Mouse (Mus musculus): ENCODE data around the gene Acsl4. TPM values are rescaled to one million over a fixed set of nuclear protein-coding genes. Genes with fewer than 3 reads are reported as not detected.

The Acsl4 gene
- polyA plus RNA-seq (2016; fragmentation: Nextera tagmentation; extraction: Ambion mirVana), result 22.5 and 24.1 TPM in 2 replicates

GRCm38 (mm10) chrX:142390247-142390908 lies at the start of gene Acsl4:
Gene Acsl4 (minus strand): TSS chrX:142390535.
- 26% methylated on average over 38 of the region's 59 CpGs for WGBS
- Histone ChIP-seq H3K27me3 (peaks cover 20% of the 10 kb centered on the region), H3K9ac (replicated peaks) (peak within 1 kb of the TSS; percentile 68), H3K27ac (replicated peaks) (peak within 1 kb of the TSS; percentile 86), H3K36me3 (no peaks in the 10 kb centered on the region), H3K4me3 (peak within 1 kb of the TSS; percentile 55), H3K9me3 (no peaks in the 10 kb centered on the region), H3K4me1 (no peaks in the 10 kb centered on the region), H3K4me2 (replicated peaks) (peak within 1 kb of the TSS; percentile 52)
- peak; percentile 98 for ATAC-seq (ENCODE audit: low FRiP score, low read depth)

- Histone ChIP-seq H3K4me3 (no peak overlapping the region), H3K9me3 (no peaks in the 10 kb centered on the region), H3K4me2 (replicated peaks) (no peak overlapping the region), H3K27ac (replicated peaks) (no peak overlapping the region), H3K27me3 (peaks cover 18% of the 10 kb centered on the region; the same call in 1 of the 2 replicates), H3K9ac (replicated peaks) (no peak overlapping the region), H3K36me3 (no peaks in the 10 kb centered on the region), H3K4me1 (no peaks in the 10 kb centered on the region)
- no peak for ATAC-seq (ENCODE audit: low FRiP score, low read depth)
- 45% methylated on average over 4 of the region's 4 CpGs for WGBS
These were observed 47.7 kb upstream of the Acsl4 start for GRCm38 (mm10) chrX:142437971-142438504.

- no peak for ATAC-seq (ENCODE audit: low FRiP score, low read depth)
- 67% methylated on average over 3 of the region's 3 CpGs for WGBS
- no peaks in the 10 kb centered on the region for H3K4me1 ChIP-seq
- H3K36me3 ChIP-seq, result no peaks in the 10 kb centered on the region
- H3K27me3 ChIP-seq, result peaks cover 14% of the 10 kb centered on the region; the same call in 1 of the 2 replicates
- H3K4me2 ChIP-seq (replicated peaks), result no peak overlapping the region
- H3K9me3 ChIP-seq, result no peaks in the 10 kb centered on the region
- no peak overlapping the region for H3K9ac ChIP-seq (replicated peaks)
- no peak overlapping the region for H3K27ac ChIP-seq (replicated peaks)
- H3K4me3 ChIP-seq, result no peak overlapping the region
These were observed 42.5 kb upstream of the Acsl4 start for GRCm38 (mm10) chrX:142432846-142433245.

- Histone ChIP-seq H3K9ac (replicated peaks) (no peak overlapping the region), H3K4me1 (no peaks in the 10 kb centered on the region), H3K9me3 (no peaks in the 10 kb centered on the region), H3K4me2 (replicated peaks) (no peak overlapping the region), H3K27me3 (peaks cover 17% of the 10 kb centered on the region), H3K27ac (replicated peaks) (no peak overlapping the region), H3K4me3 (no peak overlapping the region), H3K36me3 (no peaks in the 10 kb centered on the region)
- ATAC-seq (ENCODE audit: low FRiP score, low read depth), result no peak
- 63% methylated on average over 4 of the region's 4 CpGs for WGBS
These were observed 36.8 kb upstream of the Acsl4 start for GRCm38 (mm10) chrX:142427111-142427510.

- peaks cover 17% of the 10 kb centered on the region for H3K27me3 ChIP-seq
- H3K27ac ChIP-seq (replicated peaks), result no peak overlapping the region
- no peaks in the 10 kb centered on the region for H3K4me1 ChIP-seq
- H3K4me2 ChIP-seq (replicated peaks), result no peak overlapping the region
- H3K9me3 ChIP-seq, result no peaks in the 10 kb centered on the region
- 77% methylated on average over 4 of the region's 4 CpGs for WGBS
- ATAC-seq (ENCODE audit: low FRiP score, low read depth), result no peak
- no peaks in the 10 kb centered on the region for H3K36me3 ChIP-seq
- H3K4me3 ChIP-seq, result no peak overlapping the region
- H3K9ac ChIP-seq (replicated peaks), result no peak overlapping the region
These were observed 36.3 kb upstream of the Acsl4 start for GRCm38 (mm10) chrX:142426628-142427027.

GRCm38 (mm10) chrX:142413884-142414283 lies 23.5 kb upstream of the Acsl4 start:
- no peaks in the 10 kb centered on the region for H3K9me3 ChIP-seq
- no peak overlapping the region for H3K27ac ChIP-seq (replicated peaks)
- no peak overlapping the region for H3K9ac ChIP-seq (replicated peaks)
- H3K36me3 ChIP-seq, result no peaks in the 10 kb centered on the region
- WGBS, result 72% methylated on average over 2 of the region's 2 CpGs
- H3K4me3 ChIP-seq, result no peak overlapping the region
- no peaks in the 10 kb centered on the region for H3K4me1 ChIP-seq
- H3K4me2 ChIP-seq (replicated peaks), result no peak overlapping the region
- peaks cover 15% of the 10 kb centered on the region; the same call in 1 of the 2 replicates for H3K27me3 ChIP-seq
- no peak for ATAC-seq (ENCODE audit: low FRiP score, low read depth)

- H3K4me3 ChIP-seq, result no peak overlapping the region
- H3K4me2 ChIP-seq (replicated peaks), result no peak overlapping the region
- no peaks in the 10 kb centered on the region for H3K36me3 ChIP-seq
- H3K27me3 ChIP-seq, result peaks cover 12% of the 10 kb centered on the region; the same call in 1 of the 2 replicates
- H3K4me1 ChIP-seq, result no peaks in the 10 kb centered on the region
- 77% methylated on average over 3 of the region's 3 CpGs for WGBS
- H3K9me3 ChIP-seq, result no peaks in the 10 kb centered on the region
- ATAC-seq (ENCODE audit: low FRiP score, low read depth), result no peak
- H3K9ac ChIP-seq (replicated peaks), result no peak overlapping the region
- H3K27ac ChIP-seq (replicated peaks), result no peak overlapping the region
These were observed 19.7 kb upstream of the Acsl4 start for GRCm38 (mm10) chrX:142410060-142410459.

GRCm38 (mm10) chrX:142409338-142409737 lies 19.0 kb upstream of the Acsl4 start:
- H3K27me3 ChIP-seq, result peaks cover 12% of the 10 kb centered on the region; the same call in 1 of the 2 replicates
- no peak overlapping the region for H3K4me2 ChIP-seq (replicated peaks)
- no peak overlapping the region for H3K9ac ChIP-seq (replicated peaks)
- no peaks in the 10 kb centered on the region for H3K36me3 ChIP-seq
- 85% methylated on average over 3 of the region's 3 CpGs for WGBS
- no peaks in the 10 kb centered on the region for H3K9me3 ChIP-seq
- H3K27ac ChIP-seq (replicated peaks), result no peak overlapping the region
- H3K4me1 ChIP-seq, result no peaks in the 10 kb centered on the region
- no peak overlapping the region for H3K4me3 ChIP-seq
- no peak for ATAC-seq (ENCODE audit: low FRiP score, low read depth)

GRCm38 (mm10) chrX:142403114-142403513 lies 12.8 kb upstream of the Acsl4 start:
- H3K4me2 ChIP-seq (replicated peaks), result no peak overlapping the region
- no peak overlapping the region for H3K9ac ChIP-seq (replicated peaks)
- H3K4me1 ChIP-seq, result no peaks in the 10 kb centered on the region
- ATAC-seq (ENCODE audit: low FRiP score, low read depth), result no peak
- no peaks in the 10 kb centered on the region for H3K36me3 ChIP-seq
- H3K27ac ChIP-seq (replicated peaks), result no peak overlapping the region
- no peak overlapping the region for H3K4me3 ChIP-seq
- no peaks in the 10 kb centered on the region; the same call in 1 of the 2 replicates for H3K27me3 ChIP-seq
- no peaks in the 10 kb centered on the region for H3K9me3 ChIP-seq

GRCm38 (mm10) chrX:142398621-142399020 lies 8.3 kb upstream of the Acsl4 start:
- Histone ChIP-seq H3K27me3 (peaks cover 8% of the 10 kb centered on the region; the same call in 1 of the 2 replicates), H3K36me3 (no peaks in the 10 kb centered on the region), H3K9me3 (no peaks in the 10 kb centered on the region), H3K4me3 (no peak overlapping the region), H3K4me2 (replicated peaks) (no peak overlapping the region), H3K27ac (replicated peaks) (no peak overlapping the region), H3K9ac (replicated peaks) (no peak overlapping the region), H3K4me1 (no peaks in the 10 kb centered on the region)
- no peak for ATAC-seq (ENCODE audit: low FRiP score, low read depth)
- WGBS, result 68% methylated on average over 2 of the region's 2 CpGs

GRCm38 (mm10) chrX:142390909-142391265 lies 552 bp upstream of the Acsl4 start:
- Histone ChIP-seq H3K27me3 (peaks cover 20% of the 10 kb centered on the region), H3K27ac (replicated peaks) (peak overlapping the region; percentile 83), H3K9me3 (no peaks in the 10 kb centered on the region), H3K4me3 (peak overlapping the region; percentile 55), H3K4me2 (replicated peaks) (peak overlapping the region; percentile 52), H3K4me1 (no peaks in the 10 kb centered on the region), H3K36me3 (no peaks in the 10 kb centered on the region), H3K9ac (replicated peaks) (peak overlapping the region; percentile 53)
- ATAC-seq (ENCODE audit: low FRiP score, low read depth), result no peak
- WGBS, result 46% methylated on average over 7 of the region's 7 CpGs

GRCm38 (mm10) chrX:142389581-142390159 lies 665 bp downstream of the Acsl4 start:
- ATAC-seq (ENCODE audit: low FRiP score, low read depth), result peak; percentile 51; the same call in 1 of the 2 replicates
- WGBS, result 14% methylated on average over 22 of the region's 22 CpGs

More at GRCm38 (mm10) chrX:142389581-142390159, 665 bp downstream of the Acsl4 start:
- Histone ChIP-seq H3K9me3 (no peaks in the 10 kb centered on the region), H3K9ac (replicated peaks) (peak overlapping the region; percentile 68), H3K4me3 (peak overlapping the region; percentile 55), H3K36me3 (no peaks in the 10 kb centered on the region), H3K27me3 (peaks cover 20% of the 10 kb centered on the region), H3K4me2 (replicated peaks) (peak overlapping the region; percentile 52), H3K27ac (replicated peaks) (peak overlapping the region; percentile 86), H3K4me1 (no peaks in the 10 kb centered on the region)
